Comparison of ENCODE assay signal across 8 mouse cellular contexts in genomic region chr14:105893623-105893995, GRCm38 (mm10). TPM values are rescaled to one million over a fixed set of nuclear protein-coding genes. Genes with fewer than 3 reads are reported as not detected.
DNase-seq lines count a peak whose midpoint lies in the region; ATAC-seq and TF ChIP-seq lines count a peak whose summit lies in the region.

No protein-coding gene starts in this region.

- peak overlapping the region; percentile 19 for H3K27ac ChIP-seq in cerebellum, adult 2 months (ENCODE audit: insufficient read depth, low read length)
- H3K27ac ChIP-seq in heart, embryonic 14.5 days (replicated peaks in 1 of 2; ENCODE audit: control insufficient read depth in 1 of 2, insufficient read depth in 1 of 2, low read depth in 2 of 2, low read length in 2 of 2) = peak overlapping the region; percentile 78 to 100
- H3K27ac ChIP-seq in midbrain, embryonic 13.5 days = peak overlapping the region; percentile 42; the same call in 1 of the 2 replicates

- H3K4me3 ChIP-seq in cerebellum, adult 2 months (replicated peaks; ENCODE audit: insufficient read depth, low read depth, low read length) = peak overlapping the region; percentile 67
- peak overlapping the region; percentile 55 to 91 for H3K4me3 ChIP-seq in heart, embryonic 14.5 days (ENCODE audit: control insufficient read depth in 1 of 2, insufficient read depth in 1 of 2, low read depth in 1 of 2, low read length in 2 of 2)
- H3K4me3 ChIP-seq in midbrain, embryonic 13.5 days (replicated peaks) = peak overlapping the region; percentile 88

- H3K27me3 ChIP-seq in cerebellum, adult 2 months (ENCODE audit: control insufficient read depth, insufficient read depth, low read length) = no peaks in the 10 kb centered on the region
- no peaks in the 10 kb centered on the region for H3K27me3 ChIP-seq in heart, embryonic 14.5 days (ENCODE audit: control insufficient read depth, insufficient read depth, low read length)
- no peaks in the 10 kb centered on the region for H3K27me3 ChIP-seq in midbrain, embryonic 13.5 days

- ATAC-seq in heart, embryonic 14.5 days (ENCODE audit: insufficient number of reproducible peaks, insufficient read depth, low FRiP score, low read depth) = no peak
- ATAC-seq in midbrain, embryonic 13.5 days = no peak
- no peak for ATAC-seq in granulocyte monocyte progenitor cell, adult 5-6 weeks (replicated peaks; ENCODE audit: poor library complexity, severe bottlenecking)

- DNase-seq in cerebellum, adult 2 months = no peak
- DNase-seq in cerebellum, postnatal 36 days = no peak
- DNase-seq in testis, postnatal 10 days (ENCODE audit: low spot score) = peak; percentile 43
- DNase-seq in testis, postnatal 14 days (ENCODE audit: low spot score) = no peak
- peak; percentile 15 for DNase-seq in layer of hippocampus, adult 9-11 months

- peak overlapping the region; percentile 67 for H3K4me2 ChIP-seq in heart, embryonic 14.5 days (ENCODE audit: low read length)
- H3K4me2 ChIP-seq in midbrain, embryonic 13.5 days (replicated peaks) = peak overlapping the region; percentile 83

- H3K9ac ChIP-seq in heart, embryonic 14.5 days (ENCODE audit: low read length) = peak overlapping the region; percentile 99
- peak overlapping the region; percentile 90 for H3K9ac ChIP-seq in midbrain, embryonic 13.5 days (replicated peaks)

- TF ChIP-seq CTCF in cerebellum, adult 2 months (IDR thresholded peaks at IDR 0.05; ENCODE audit: borderline replicate concordance, insufficient read depth, low read depth, low read length) = no peak

- peaks cover 39% of the 10 kb centered on the region for H3K36me3 ChIP-seq in heart, embryonic 14.5 days (ENCODE audit: control insufficient read depth, insufficient read depth, low read length)
- no peaks in the 10 kb centered on the region for H3K36me3 ChIP-seq in midbrain, embryonic 13.5 days

- no peaks in the 10 kb centered on the region for H3K9me3 ChIP-seq in heart, embryonic 14.5 days (ENCODE audit: control insufficient read depth, low read length)
- H3K9me3 ChIP-seq in midbrain, embryonic 13.5 days = no peaks in the 10 kb centered on the region

- WGBS in cerebellum, adult 2 months = 6% methylated on average over 9 of the region's 9 CpGs
- WGBS in heart, embryonic 14.5 days = 8% methylated on average over 9 of the region's 9 CpGs
- 15% methylated on average over 9 of the region's 9 CpGs for WGBS in midbrain, embryonic 13.5 days

- no peak for TF ChIP-seq POLR2A in cerebellum, adult 2 months (IDR thresholded peaks at IDR 0.05; ENCODE audit: borderline replicate concordance, insufficient read depth, low read length)

- peaks cover 5% of the 10 kb centered on the region; the same call in 1 of the 2 replicates for H3K4me1 ChIP-seq in cerebellum, adult 2 months (ENCODE audit: control insufficient read depth, insufficient read depth, low read length)
- peaks cover 8 to 23% of the 10 kb centered on the region in 2 experiments for H3K4me1 ChIP-seq in heart, embryonic 14.5 days (ENCODE audit: control insufficient read depth in 2 of 2, insufficient read depth in 2 of 2, low read length in 2 of 2)
- peaks cover 26% of the 10 kb centered on the region for H3K4me1 ChIP-seq in midbrain, embryonic 13.5 days (replicated peaks)

RNA-seq across cellular contexts. Expression of gene Spry2, which starts 3.0 kb away (rescaled TPM):
- polyA plus RNA-seq in cerebellum, adult 2 months (2012; rRNA removed) = 38.1 and 39.8 TPM in 2 replicates
- polyA plus RNA-seq in heart, embryonic 14.5 days (2014; fragmentation: Nextera tagmentation; extraction: Ambion mirVana) = 62.9 and 66.4 TPM in 2 replicates
- polyA plus RNA-seq in midbrain, embryonic 13.5 days (2015; fragmentation: Nextera tagmentation; extraction: Ambion mirVana) = 26.9 and 38.6 TPM in 2 replicates
- total RNA-seq in granulocyte monocyte progenitor cell, adult 5-6 weeks (2014; fragmentation: Nextera tagmentation) = 7.9 and 9.1 TPM in 2 replicates
- total RNA-seq in granulocyte monocyte progenitor cell, adult 5-6 weeks (2017) = 6.8 and 9.3 TPM in 2 replicates

Comparison
In these comparisons a context has a peak if more than half of its experiments do, and no peak if none do; other contexts are left out.
1. DNase-seq: peak in testis, postnatal 10 days (single experiment) and layer of hippocampus, adult 9-11 months (single experiment); none in cerebellum, adult 2 months (0 of 2), cerebellum, postnatal 36 days (0 of 2) and testis, postnatal 14 days (single experiment).
2. H3K27ac ChIP-seq: peak in every context shown above with its lines; median percentile 89 in heart, embryonic 14.5 days; 42 in midbrain, embryonic 13.5 days; 19 in cerebellum, adult 2 months.
3. Peak in every context shown above with its lines, with median percentiles within 50 percentile points of each other: H3K4me3 ChIP-seq.